Mouse (Mus musculus): Measurements from ENCODE around the gene Lpcat1.
A peak's percentile ranks its signal among the peaks of the same experiment; 100 is the strongest.

Gene Lpcat1

GRCm38 (mm10) chr13:73446943-73447342 lies 20.1 kb upstream of the Lpcat1 start:
- DNase-seq (ENCODE audit: low read depth): no peak

GRCm38 (mm10) chr13:73447478-73447877 lies 19.5 kb upstream of the Lpcat1 start:
- no peak for DNase-seq (ENCODE audit: low read depth)

GRCm38 (mm10) chr13:73448201-73448600 lies 18.8 kb upstream of the Lpcat1 start:
- DNase-seq (ENCODE audit: low read depth): no peak

- no peak for DNase-seq (ENCODE audit: low read depth)
Observed at GRCm38 (mm10) chr13:73448723-73449122, 18.3 kb upstream of the Lpcat1 start.

- no peak for DNase-seq (ENCODE audit: low read depth)
Observed at GRCm38 (mm10) chr13:73453503-73454217, 13.3 kb upstream of the Lpcat1 start.

- DNase-seq (ENCODE audit: low read depth): no peak
Observed at GRCm38 (mm10) chr13:73455328-73455727, 11.7 kb upstream of the Lpcat1 start.

GRCm38 (mm10) chr13:73457301-73457700 lies 9.7 kb upstream of the Lpcat1 start:
- no peak for DNase-seq (ENCODE audit: low read depth)

GRCm38 (mm10) chr13:73457741-73458140 lies 9.3 kb upstream of the Lpcat1 start:
- DNase-seq (ENCODE audit: low read depth): no peak

- no peak for DNase-seq (ENCODE audit: low read depth)
Observed at GRCm38 (mm10) chr13:73458719-73459118, 8.3 kb upstream of the Lpcat1 start.

GRCm38 (mm10) chr13:73459189-73459850 lies 7.7 kb upstream of the Lpcat1 start:
- no peak for DNase-seq (ENCODE audit: low read depth)

- DNase-seq (ENCODE audit: low read depth): no peak
Observed at GRCm38 (mm10) chr13:73461551-73461950, 5.4 kb upstream of the Lpcat1 start.

- no peak for DNase-seq (ENCODE audit: low read depth)
Observed at GRCm38 (mm10) chr13:73465156-73465555, 1.8 kb upstream of the Lpcat1 start.

- peak; percentile 37 for DNase-seq (ENCODE audit: low read depth)
Observed at GRCm38 (mm10) chr13:73466411-73466810, 586 bp upstream of the Lpcat1 start.

GRCm38 (mm10) chr13:73467421-73468237 lies 632 bp downstream of the Lpcat1 start:
- DNase-seq (ENCODE audit: low read depth): peak; percentile 58

GRCm38 (mm10) chr13:73468834-73469233 lies 1.8 kb downstream of the Lpcat1 start:
- DNase-seq (ENCODE audit: low read depth): no peak

GRCm38 (mm10) chr13:73469257-73469967 lies 2.4 kb downstream of the Lpcat1 start:
- peak; percentile 66 for DNase-seq (ENCODE audit: low read depth)

GRCm38 (mm10) chr13:73472481-73472880 lies 5.5 kb downstream of the Lpcat1 start:
- DNase-seq (ENCODE audit: low read depth): no peak

- no peak for DNase-seq (ENCODE audit: low read depth)
Observed at GRCm38 (mm10) chr13:73473746-73474145, 6.7 kb downstream of the Lpcat1 start.

GRCm38 (mm10) chr13:73474163-73474562 lies 7.2 kb downstream of the Lpcat1 start:
- no peak for DNase-seq (ENCODE audit: low read depth)

GRCm38 (mm10) chr13:73475058-73475980 lies 8.3 kb downstream of the Lpcat1 start:
- DNase-seq (ENCODE audit: low read depth): no peak

GRCm38 (mm10) chr13:73476259-73476658 lies 9.3 kb downstream of the Lpcat1 start:
- DNase-seq (ENCODE audit: low read depth): no peak
